Mouse (Mus musculus) liver, embryonic 15.5 days (tissue): ENCODE measurements around the gene Stam2. TPM values are rescaled to one million over a fixed set of nuclear protein-coding genes. Genes with fewer than 3 reads are reported as not detected.

ENCODE experiments used
- ATAC-seq: fragments of 200-750 bp; cut with Nextera tagmentation; 2 replicates; pipeline ENCODE4 v1.8.0; 2017; ENCODE audit warnings: moderate number of reproducible peaks, mild to moderate bottlenecking, moderate library complexity; ENCODE audit not compliant: insufficient read depth
- H3K27ac ChIP-seq: fragments of 300-500 bp; sonication (generic); replicated peaks from 2 replicates; pipeline ENCODE4 v1.5.1; 2015; ENCODE audit warnings: mild to moderate bottlenecking, inconsistent platforms
- H3K27me3 ChIP-seq: fragments of 300-500 bp; sonication (generic); 2 replicates; pipeline ENCODE4 v1.6.1; 2015; ENCODE audit warnings: mild to moderate bottlenecking, inconsistent platforms
- H3K36me3 ChIP-seq: fragments of 300-500 bp; sonication (generic); replicated peaks from 2 replicates; pipeline ENCODE4 v1.6.1; 2015; ENCODE audit warnings: moderate library complexity, mild to moderate bottlenecking, inconsistent platforms
- H3K4me1 ChIP-seq: fragments of 300-500 bp; sonication (generic); replicated peaks from 2 replicates; pipeline ENCODE4 v1.6.1; 2015; ENCODE audit warnings: inconsistent platforms
- H3K4me2 ChIP-seq: fragments of 300-500 bp; sonication (generic); 2 replicates; pipeline ENCODE4 v1.6.1; 2015; ENCODE audit warnings: moderate library complexity, mild to moderate bottlenecking, inconsistent platforms
- H3K4me3 ChIP-seq: fragments of 300-500 bp; sonication (generic); replicated peaks from 2 replicates; pipeline ENCODE4 v1.5.1; 2015; ENCODE audit warnings: mild to moderate bottlenecking, inconsistent platforms
- H3K9ac ChIP-seq: fragments of 300-500 bp; sonication (generic); 2 replicates; pipeline ENCODE4 v1.6.1; 2015; ENCODE audit warnings: moderate library complexity, mild to moderate bottlenecking, inconsistent platforms
- H3K9me3 ChIP-seq: fragments of 300-500 bp; sonication (generic); replicated peaks from 2 replicates; pipeline ENCODE4 v1.6.1; 2016; ENCODE audit warnings: inconsistent platforms
- WGBS: fragments of 180-500 bp; shearing (Covaris S2); methylation state at CpG from one replicate; pipeline ENCODE4 v1.1.7; 2015; ENCODE audit warnings: mixed read lengths; ENCODE audit not compliant: insufficient replicate concordance; 5-methylcytosine and 5-hydroxymethylcytosine counted together
- polyA plus RNA-seq: library from polyadenylated mRNA; unstranded; fragments of >200 nt; fragmentation: Nextera tagmentation; extraction: Ambion mirVana; gene quantifications from 2 replicates; pipeline ENCODE4 v1.2.1, GENCODE M21; 2015

The Stam2 gene
- polyA plus RNA-seq = 8.3 and 9.0 TPM in 2 replicates

DNA sequence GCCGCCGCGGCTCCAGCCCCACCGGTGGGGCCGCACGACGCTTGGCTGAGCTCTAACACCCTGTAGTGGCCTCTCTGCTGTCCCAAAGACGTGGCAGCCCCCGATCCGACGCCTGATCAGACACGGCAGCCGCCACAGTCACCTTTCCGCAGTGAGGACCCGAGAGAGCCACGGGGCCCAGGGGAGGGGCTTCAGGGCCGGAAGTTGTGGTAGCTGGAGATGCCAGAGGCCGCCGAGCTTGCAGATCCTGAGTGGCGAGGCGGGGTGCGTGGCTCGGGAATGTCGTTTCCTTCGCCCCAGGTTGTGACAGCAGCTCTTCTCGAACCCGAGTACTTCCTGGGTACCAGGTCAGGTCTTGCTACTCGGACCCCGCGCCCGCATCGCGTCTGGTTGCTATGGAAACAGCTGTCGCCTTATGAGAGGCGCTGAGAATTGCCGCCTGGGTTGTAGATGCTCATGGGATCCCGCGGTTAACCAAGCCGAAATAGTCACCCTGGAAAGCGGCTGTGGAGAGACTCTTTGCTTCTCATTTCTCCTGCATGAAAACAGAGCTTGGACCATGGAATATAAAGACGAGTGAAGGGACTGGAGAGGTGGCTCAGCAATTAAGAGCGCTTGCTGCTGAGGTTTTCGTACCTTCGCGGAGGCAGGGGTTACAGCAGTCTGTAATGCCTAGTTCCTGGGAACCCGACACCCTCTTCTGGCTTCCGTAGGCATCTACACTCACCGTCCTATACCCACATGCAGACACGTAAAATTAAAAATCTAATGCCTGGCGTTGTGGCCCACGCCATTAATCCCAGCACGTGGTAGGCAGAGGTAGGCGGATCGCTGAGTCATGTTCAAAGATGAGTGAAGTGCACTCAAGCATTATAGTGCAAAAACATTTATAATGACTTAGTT, at the start of gene Stam2:
Gene Stam2 (minus strand): TSS at position 26 of the 903 bp plus-strand sequence.
- ATAC-seq = peak; percentile 87
- Histone ChIP-seq H3K4me3 (peak within 1 kb of the TSS; percentile 84), H3K9ac (peak within 1 kb of the TSS; percentile 79), H3K4me1 (peaks cover 23% of the 10 kb centered on the region), H3K4me2 (peak within 1 kb of the TSS; percentile 93), H3K36me3 (no peaks in the 10 kb centered on the region), H3K27ac (peak within 1 kb of the TSS; percentile 80), H3K9me3 (no peaks in the 10 kb centered on the region), H3K27me3 (no peaks in the 10 kb centered on the region)
- WGBS = 6% methylated on average over 54 of the region's 54 CpGs

DNA sequence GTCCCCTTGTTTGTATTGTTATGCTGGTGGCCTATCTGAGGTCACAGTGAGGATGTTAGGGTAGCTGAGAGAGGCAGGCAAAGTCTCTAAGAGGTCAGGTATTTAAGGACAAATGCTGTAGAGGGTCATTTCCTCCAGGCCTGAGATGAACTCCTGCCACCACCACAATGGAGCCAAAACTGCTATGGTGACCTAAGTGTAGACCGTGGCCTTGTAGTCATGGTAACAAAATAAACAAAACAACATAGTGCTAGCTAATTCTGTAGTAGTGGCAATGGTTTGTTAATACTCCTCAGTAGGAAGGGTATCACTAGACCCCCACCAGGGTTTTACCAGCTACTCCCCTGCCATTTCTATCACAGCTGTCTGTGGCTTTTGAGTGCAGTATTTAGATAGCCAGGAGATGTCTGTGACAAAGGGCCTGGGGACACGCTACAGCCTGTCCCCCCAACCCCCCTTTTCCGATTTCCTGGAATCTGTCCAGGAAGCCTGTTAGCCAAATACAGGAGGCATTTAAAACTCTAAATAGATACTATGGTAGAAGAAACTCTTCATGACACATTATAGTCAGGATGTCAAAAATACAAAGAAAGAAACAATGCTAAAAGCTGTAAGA, 43.1 kb upstream of the Stam2 start:
- no peak for ATAC-seq
- H3K4me2 ChIP-seq = no peak overlapping the region
- H3K27me3 ChIP-seq = no peaks in the 10 kb centered on the region
- no peak overlapping the region for H3K4me3 ChIP-seq
- no peak overlapping the region for H3K27ac ChIP-seq
- H3K36me3 ChIP-seq = no peaks in the 10 kb centered on the region
- H3K4me1 ChIP-seq = no peaks in the 10 kb centered on the region
- H3K9me3 ChIP-seq = no peaks in the 10 kb centered on the region
- 31% methylated on average over 3 of the region's 3 CpGs for WGBS
- H3K9ac ChIP-seq = no peak overlapping the region

GRCm38 (mm10) chr2:52779987-52780386, 37.9 kb upstream of the Stam2 start:
- Histone ChIP-seq H3K9me3 (no peaks in the 10 kb centered on the region), H3K27ac (no peak overlapping the region), H3K4me2 (no peak overlapping the region), H3K27me3 (no peaks in the 10 kb centered on the region), H3K36me3 (no peaks in the 10 kb centered on the region), H3K4me1 (no peaks in the 10 kb centered on the region), H3K9ac (no peak overlapping the region), H3K4me3 (no peak overlapping the region)
- no peak for ATAC-seq
- WGBS = 76% methylated on average over 10 of the region's 10 CpGs

DNA sequence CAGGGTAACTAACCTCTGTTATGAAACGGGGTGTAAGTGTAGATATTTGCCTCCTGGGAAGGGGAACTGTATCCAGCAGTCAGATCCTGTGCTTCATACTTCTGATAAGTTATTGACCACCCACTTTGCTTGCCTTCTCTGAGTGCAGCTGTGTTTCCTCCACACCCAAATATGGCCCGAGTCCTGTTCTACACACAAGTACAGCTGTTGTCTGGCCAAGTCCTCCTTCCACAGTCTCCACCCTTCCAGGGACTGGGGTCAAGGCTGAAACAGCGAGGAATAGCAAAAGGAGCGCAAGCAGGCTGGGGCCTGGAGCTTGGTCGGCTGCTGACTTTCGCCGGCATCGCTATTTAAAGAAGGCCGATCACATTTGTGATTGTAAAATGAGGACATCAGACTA, 37.3 kb upstream of the Stam2 start:
- H3K4me1 ChIP-seq = no peaks in the 10 kb centered on the region
- no peaks in the 10 kb centered on the region for H3K9me3 ChIP-seq
- no peak overlapping the region for H3K4me3 ChIP-seq
- no peak overlapping the region for H3K4me2 ChIP-seq
- 75% methylated on average over 9 of the region's 9 CpGs for WGBS
- no peak for ATAC-seq
- no peak overlapping the region for H3K27ac ChIP-seq
- H3K36me3 ChIP-seq = no peaks in the 10 kb centered on the region
- H3K27me3 ChIP-seq = no peaks in the 10 kb centered on the region
- no peak overlapping the region for H3K9ac ChIP-seq

DNA sequence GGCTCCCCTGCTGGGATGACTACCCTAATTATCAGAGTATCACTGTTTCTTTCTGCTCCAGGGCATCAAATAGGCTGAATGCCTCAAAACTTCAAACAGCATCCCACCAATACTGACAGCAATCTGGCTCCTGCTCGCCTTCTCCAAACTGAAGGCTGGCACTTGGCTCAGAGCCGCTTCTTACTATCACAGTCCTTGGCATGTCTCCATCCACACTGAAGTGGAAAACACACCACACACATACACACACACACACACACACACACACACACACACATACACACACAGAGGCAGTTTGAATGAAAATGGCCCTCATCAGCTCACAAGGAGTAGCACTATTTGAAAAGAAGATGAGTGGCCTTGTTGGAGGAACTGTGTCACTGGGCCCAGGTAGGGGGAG, 35.8 kb upstream of the Stam2 start:
- Histone ChIP-seq H3K4me1 (no peaks in the 10 kb centered on the region), H3K27ac (no peak overlapping the region), H3K4me3 (no peak overlapping the region), H3K4me2 (no peak overlapping the region), H3K27me3 (no peaks in the 10 kb centered on the region), H3K9ac (no peak overlapping the region), H3K36me3 (no peaks in the 10 kb centered on the region), H3K9me3 (no peaks in the 10 kb centered on the region)
- WGBS = 81% methylated on average over 2 of the region's 2 CpGs
- no peak for ATAC-seq

DNA sequence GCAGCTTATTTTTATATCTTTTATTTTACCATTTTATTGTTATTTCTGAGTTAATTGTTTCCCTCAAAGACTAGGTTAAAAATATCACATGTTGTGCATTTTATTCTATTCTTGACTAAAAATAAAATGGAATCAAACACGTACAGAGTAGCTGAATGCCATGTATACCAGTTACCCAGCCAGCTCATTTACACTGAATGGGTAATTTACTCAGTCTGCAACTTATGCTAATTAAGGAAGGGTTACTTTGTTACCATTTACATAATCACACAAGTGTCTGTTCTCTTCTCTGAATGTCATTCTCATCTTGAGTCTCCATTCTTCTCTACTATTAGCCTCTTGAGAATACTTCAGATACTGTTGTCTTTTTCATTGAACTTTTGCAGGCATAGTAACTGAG, 32.3 kb upstream of the Stam2 start:
- Histone ChIP-seq H3K9ac (no peak overlapping the region), H3K4me3 (no peak overlapping the region), H3K27ac (no peak overlapping the region), H3K9me3 (no peaks in the 10 kb centered on the region), H3K27me3 (no peaks in the 10 kb centered on the region), H3K4me1 (no peaks in the 10 kb centered on the region), H3K36me3 (no peaks in the 10 kb centered on the region), H3K4me2 (no peak overlapping the region)
- no peak for ATAC-seq
- WGBS = 28% methylated on average over 1 of the region's 1 CpGs

- no peaks in the 10 kb centered on the region for H3K27me3 ChIP-seq
- H3K9ac ChIP-seq = no peak overlapping the region
- no peak for ATAC-seq
- 36% methylated on average over 5 of the region's 5 CpGs for WGBS
- no peak overlapping the region for H3K27ac ChIP-seq
- H3K4me2 ChIP-seq = no peak overlapping the region
- H3K4me3 ChIP-seq = no peak overlapping the region
- H3K9me3 ChIP-seq = no peaks in the 10 kb centered on the region
- no peaks in the 10 kb centered on the region for H3K4me1 ChIP-seq
- H3K36me3 ChIP-seq = no peaks in the 10 kb centered on the region
These were observed 30.8 kb upstream of the Stam2 start for GRCm38 (mm10) chr2:52772774-52773393.

- ATAC-seq = no peak
- H3K4me3 ChIP-seq = no peak overlapping the region
- H3K27me3 ChIP-seq = no peaks in the 10 kb centered on the region
- WGBS = 68% methylated on average over 6 of the region's 6 CpGs
- no peaks in the 10 kb centered on the region for H3K9me3 ChIP-seq
- H3K9ac ChIP-seq = no peak overlapping the region
- H3K4me1 ChIP-seq = no peaks in the 10 kb centered on the region
- H3K36me3 ChIP-seq = no peaks in the 10 kb centered on the region
- H3K4me2 ChIP-seq = no peak overlapping the region
- no peak overlapping the region for H3K27ac ChIP-seq
These were observed 23.0 kb upstream of the Stam2 start for GRCm38 (mm10) chr2:52765130-52765529.

- Histone ChIP-seq H3K36me3 (no peaks in the 10 kb centered on the region), H3K4me1 (no peaks in the 10 kb centered on the region), H3K4me3 (no peak overlapping the region), H3K9ac (no peak overlapping the region), H3K4me2 (no peak overlapping the region), H3K9me3 (no peaks in the 10 kb centered on the region), H3K27ac (no peak overlapping the region), H3K27me3 (no peaks in the 10 kb centered on the region)
- WGBS = 85% methylated on average over 14 of the region's 14 CpGs
- ATAC-seq = no peak
These were observed 21.8 kb upstream of the Stam2 start for GRCm38 (mm10) chr2:52763891-52764290.

- 18% methylated on average over 12 of the region's 12 CpGs for WGBS
- no peak for ATAC-seq
These were observed 21.1 kb upstream of the Stam2 start for GRCm38 (mm10) chr2:52763040-52763736.

GRCm38 (mm10) chr2:52762529-52762928, 20.4 kb upstream of the Stam2 start:
- Histone ChIP-seq H3K36me3 (no peaks in the 10 kb centered on the region), H3K4me1 (no peaks in the 10 kb centered on the region), H3K4me2 (0 out of 2 replicates have a peak overlapping the region, but pooled peaks have one; percentile 36), H3K4me3 (no peak overlapping the region), H3K9me3 (no peaks in the 10 kb centered on the region), H3K27ac (no peak overlapping the region), H3K27me3 (no peaks in the 10 kb centered on the region), H3K9ac (no peak overlapping the region)
- no peak for ATAC-seq
- 30% methylated on average over 7 of the region's 7 CpGs for WGBS

More at GRCm38 (mm10) chr2:52763040-52763736, 21.1 kb upstream of the Stam2 start:
- H3K27ac ChIP-seq = no peak overlapping the region
- H3K36me3 ChIP-seq = no peaks in the 10 kb centered on the region
- peak overlapping the region; percentile 36 for H3K4me2 ChIP-seq
- H3K4me1 ChIP-seq = no peaks in the 10 kb centered on the region
- no peaks in the 10 kb centered on the region for H3K9me3 ChIP-seq
- H3K9ac ChIP-seq = no peak overlapping the region
- no peak overlapping the region for H3K4me3 ChIP-seq
- no peaks in the 10 kb centered on the region for H3K27me3 ChIP-seq
